12 mouse cellular contexts compared by ENCODE assay signal in genomic region chr5:150519551-150519950, GRCm38 (mm10). TPM values are rescaled to one million over a fixed set of nuclear protein-coding genes. Genes with fewer than 3 reads are reported as not detected.
DNase-seq lines count a peak whose midpoint lies in the region; ATAC-seq and TF ChIP-seq lines count a peak whose summit lies in the region.
"Had no signal": no experiment of that assay in that cellular context is flagged by ENCODE, and none has a peak within 500 bp of the region (broad histone marks: within the 10 kb centered on the region; RNA-seq: fewer than 3 reads in every experiment).

No protein-coding gene starts in this region.

- H3K9me3 ChIP-seq in kidney, postnatal 0 days (replicated peaks; ENCODE audit: low read length), result no peaks in the 10 kb centered on the region
- H3K9me3 ChIP-seq: embryonic facial prominence, embryonic 15.5 days; lung, embryonic 15.5 days had no signal

- peak; percentile 39 for DNase-seq in kidney, postnatal 0 days (ENCODE audit: low spot score)
- DNase-seq in kidney, postnatal 10 days, result no peak
- peak; percentile 72 for DNase-seq in CD4-positive helper T cell, adult 2 months (ENCODE audit: low read depth, low spot score)
- DNase-seq in MN1 (ENCODE audit: low spot score), result peak; percentile 55
- DNase-seq in induced T-regulatory cell, adult 2 months (ENCODE audit: low read depth), result peak; percentile 79
- DNase-seq in cerebellum, adult 18-20 months, result no peak
- no peak for DNase-seq in urinary bladder, postnatal 10 days (ENCODE audit: low spot score)
- DNase-seq in gastrocnemius, adult 8-10 months (ENCODE audit: low spot score in 2 of 2), result no peak
- DNase-seq: layer of hippocampus, adult 9-11 months had no signal

- H3K4me3 ChIP-seq in kidney, postnatal 0 days (replicated peaks; ENCODE audit: low read depth, low read length), result no peak overlapping the region
- H3K4me3 ChIP-seq: embryonic facial prominence, embryonic 15.5 days; lung, embryonic 15.5 days had no signal

- WGBS in kidney, postnatal 0 days, result 96% methylated on average over 1 of the region's 1 CpGs

- no peaks in the 10 kb centered on the region for H3K36me3 ChIP-seq in kidney, postnatal 0 days (ENCODE audit: insufficient read depth, low read length)
- H3K36me3 ChIP-seq: embryonic facial prominence, embryonic 15.5 days; lung, embryonic 15.5 days had no signal

- H3K4me1 ChIP-seq in kidney, postnatal 0 days (replicated peaks; ENCODE audit: insufficient read depth, low read length), result no peaks in the 10 kb centered on the region

- no peaks in the 10 kb centered on the region for H3K27me3 ChIP-seq in kidney, postnatal 0 days (ENCODE audit: insufficient read depth, low read length)
- H3K27me3 ChIP-seq: embryonic facial prominence, embryonic 15.5 days; lung, embryonic 15.5 days had no signal

- ATAC-seq in kidney, postnatal 0 days (replicated peaks; ENCODE audit: low FRiP score, low read depth), result no peak

- H3K27ac ChIP-seq in kidney, postnatal 0 days, result no peak overlapping the region
- H3K27ac ChIP-seq: embryonic facial prominence, embryonic 15.5 days; lung, embryonic 15.5 days had no signal

- H3K4me2 ChIP-seq in kidney, postnatal 0 days (ENCODE audit: low read length), result no peak overlapping the region
- H3K4me2 ChIP-seq: embryonic facial prominence, embryonic 15.5 days; lung, embryonic 15.5 days had no signal

- no peak overlapping the region for H3K9ac ChIP-seq in kidney, postnatal 0 days (ENCODE audit: low read depth, low read length)
- H3K9ac ChIP-seq: embryonic facial prominence, embryonic 15.5 days; lung, embryonic 15.5 days had no signal

- peak; percentile 60 for TF ChIP-seq CTCF in kidney, postnatal 0 days (IDR thresholded peaks at IDR 0.05; ENCODE audit: low read depth)

RNA-seq across cellular contexts. Expression of gene Zar1l, which starts 1.6 kb away (rescaled TPM):
- polyA plus RNA-seq in kidney, postnatal 0 days (2015; fragmentation: Nextera tagmentation; extraction: Ambion mirVana), result not detected in 2 replicates
- not detected for total RNA-seq in gastrocnemius, adult 8-10 months (2022)
- total RNA-seq: heart, postnatal 10 days had no signal
- polyA plus RNA-seq: embryonic facial prominence, embryonic 15.5 days; lung, embryonic 15.5 days had no signal

RNA-seq across cellular contexts. Expression of gene Brca2, which starts 2.9 kb away (rescaled TPM):
- polyA plus RNA-seq in kidney, postnatal 0 days (2015; fragmentation: Nextera tagmentation; extraction: Ambion mirVana), result 12.7 and 13.6 TPM in 2 replicates
- 1 to 10 TPM; 1.3 to 2.0 (median 1.5) TPM for total RNA-seq in gastrocnemius, adult 8-10 months (2022)

Comparison
In these comparisons a context has a peak if more than half of its experiments do, and no peak if none do; other contexts are left out.
1. DNase-seq: peak in kidney, postnatal 0 days (single experiment), CD4-positive helper T cell, adult 2 months (single experiment), MN1 (single experiment) and induced T-regulatory cell, adult 2 months (single experiment); none in kidney, postnatal 10 days (single experiment), cerebellum, adult 18-20 months (0 of 2), urinary bladder, postnatal 10 days (single experiment) and gastrocnemius, adult 8-10 months (0 of 2).